Mouse (Mus musculus): Measurements from ENCODE around the gene Fbxw21. TPM values are rescaled to one million over a fixed set of nuclear protein-coding genes. Genes with fewer than 3 reads are reported as not detected.

The Fbxw21 gene
- polyA plus RNA-seq, 1 experiment, result not detected

- TF ChIP-seq REST (IDR thresholded peaks at IDR 0.05; ENCODE audit: insufficient read depth, insufficient read length) (no peak), MYOD1 (IDR thresholded peaks at IDR 0.05; ENCODE audit: control insufficient read depth in 1 of 3, insufficient read length in 2 of 3, low read depth in 2 of 3) (no peak), MYOG (IDR thresholded peaks at IDR 0.05; ENCODE audit: control insufficient read depth in 1 of 3, insufficient read depth in 1 of 3, insufficient read length in 2 of 3, low read depth in 2 of 3) (no peak), POLR2A (IDR thresholded peaks at IDR 0.05; ENCODE audit: insufficient read length, low read depth) (no peak)
- H3K79me2 ChIP-seq (ENCODE audit: control insufficient read depth, insufficient read depth), result no peaks in the 10 kb centered on the region
- no peaks in the 10 kb centered on the region for H3K36me3 ChIP-seq (ENCODE audit: control insufficient read depth, insufficient read depth)
- H3K4me3 ChIP-seq, result no peak overlapping the region
- H3ac ChIP-seq (ENCODE audit: control insufficient read depth, insufficient read length), result no peak overlapping the region
- H3K4me2 ChIP-seq (ENCODE audit: low read depth), result no peak overlapping the region
- no peaks in the 10 kb centered on the region for H3K27me3 ChIP-seq (ENCODE audit: control insufficient read depth, insufficient read depth, insufficient read length)
Observed at GRCm38 (mm10) chr9:109102541-109102940, 59.3 kb downstream of the Fbxw21 start.

- H3K36me3 ChIP-seq (ENCODE audit: control insufficient read depth, insufficient read depth), result no peaks in the 10 kb centered on the region
- no peaks in the 10 kb centered on the region for H3K79me2 ChIP-seq (ENCODE audit: control insufficient read depth, insufficient read depth)
- H3K4me3 ChIP-seq, result no peak overlapping the region
- H3ac ChIP-seq (ENCODE audit: control insufficient read depth, insufficient read length), result no peak overlapping the region
- H3K4me2 ChIP-seq (ENCODE audit: low read depth), result no peak overlapping the region
- TF ChIP-seq MYOG (IDR thresholded peaks at IDR 0.05; ENCODE audit: control insufficient read depth in 1 of 3, insufficient read depth in 1 of 3, insufficient read length in 2 of 3, low read depth in 2 of 3), result no peak
- TF ChIP-seq E2F4 (IDR thresholded peaks at IDR 0.05; ENCODE audit: insufficient read depth), result no peak
- no peak for TF ChIP-seq MAX (IDR thresholded peaks at IDR 0.05; ENCODE audit: low read depth)
- H3K27me3 ChIP-seq (ENCODE audit: control insufficient read depth, insufficient read depth, insufficient read length), result no peaks in the 10 kb centered on the region
Observed at GRCm38 (mm10) chr9:109101933-109102445, 59.9 kb downstream of the Fbxw21 start.

GRCm38 (mm10) chr9:109100307-109100928 lies 61.4 kb downstream of the Fbxw21 start:
- Histone ChIP-seq H3K4me3 (no peak overlapping the region), H3K4me2 (ENCODE audit: low read depth) (no peak overlapping the region), H3K27me3 (ENCODE audit: control insufficient read depth, insufficient read depth, insufficient read length) (no peaks in the 10 kb centered on the region), H3K36me3 (ENCODE audit: control insufficient read depth, insufficient read depth) (no peaks in the 10 kb centered on the region), H3K79me2 (ENCODE audit: control insufficient read depth, insufficient read depth) (no peaks in the 10 kb centered on the region), H3ac (ENCODE audit: control insufficient read depth, insufficient read length) (no peak overlapping the region)
- TF ChIP-seq MYOD1 (IDR thresholded peaks at IDR 0.05; ENCODE audit: control insufficient read depth in 1 of 3, insufficient read length in 2 of 3, low read depth in 2 of 3), result no peak
- TF ChIP-seq REST (IDR thresholded peaks at IDR 0.05; ENCODE audit: insufficient read depth, insufficient read length), result no peak
- no peak for TF ChIP-seq SRF (IDR thresholded peaks at IDR 0.05; ENCODE audit: control insufficient read depth, insufficient read length, low read depth)
- no peak for TF ChIP-seq MAX (IDR thresholded peaks at IDR 0.05; ENCODE audit: low read depth)
- no peak for TF ChIP-seq USF1 (IDR thresholded peaks at IDR 0.05; ENCODE audit: low read depth)
- TF ChIP-seq MYOG (IDR thresholded peaks at IDR 0.05; ENCODE audit: control insufficient read depth in 1 of 3, insufficient read depth in 1 of 3, insufficient read length in 2 of 3, low read depth in 2 of 3), result no peak
- TF ChIP-seq POLR2A (IDR thresholded peaks at IDR 0.05; ENCODE audit: insufficient read length, low read depth), result no peak
- TF ChIP-seq CEBPB (IDR thresholded peaks at IDR 0.05; ENCODE audit: insufficient read depth, poor library complexity, severe bottlenecking), result no peak
- TF ChIP-seq TCF12 (IDR thresholded peaks at IDR 0.05; ENCODE audit: insufficient read depth, poor library complexity, severe bottlenecking), result no peak
- TF ChIP-seq TCF3 (IDR thresholded peaks at IDR 0.05; ENCODE audit: insufficient read length, low read depth), result no peak
- no peak for TF ChIP-seq POLR2AphosphoS2 (IDR thresholded peaks at IDR 0.05; ENCODE audit: insufficient read length, low read depth)
- TF ChIP-seq E2F4 (IDR thresholded peaks at IDR 0.05; ENCODE audit: insufficient read depth), result no peak

- TF ChIP-seq REST (IDR thresholded peaks at IDR 0.05; ENCODE audit: insufficient read depth, insufficient read length) (no peak), E2F4 (IDR thresholded peaks at IDR 0.05; ENCODE audit: insufficient read depth) (no peak), POLR2AphosphoS2 (IDR thresholded peaks at IDR 0.05; ENCODE audit: insufficient read length, low read depth) (no peak)
- Histone ChIP-seq H3ac (ENCODE audit: control insufficient read depth, insufficient read length) (no peak overlapping the region), H3K36me3 (ENCODE audit: control insufficient read depth, insufficient read depth) (no peaks in the 10 kb centered on the region), H3K79me2 (ENCODE audit: control insufficient read depth, insufficient read depth) (no peaks in the 10 kb centered on the region), H3K4me3 (no peak overlapping the region), H3K27me3 (ENCODE audit: control insufficient read depth, insufficient read depth, insufficient read length) (no peaks in the 10 kb centered on the region), H3K4me2 (ENCODE audit: low read depth) (peak overlapping the region; percentile 50)
Observed at GRCm38 (mm10) chr9:109098969-109099368, 62.9 kb downstream of the Fbxw21 start.

- no peak overlapping the region for H3ac ChIP-seq (ENCODE audit: control insufficient read depth, insufficient read length)
- H3K4me3 ChIP-seq, result no peak overlapping the region
- TF ChIP-seq MYOD1 (IDR thresholded peaks at IDR 0.05; ENCODE audit: control insufficient read depth in 1 of 3, insufficient read length in 2 of 3, low read depth in 2 of 3) (no peak), MYOG (IDR thresholded peaks at IDR 0.05; ENCODE audit: control insufficient read depth in 1 of 3, insufficient read depth in 1 of 3, insufficient read length in 2 of 3, low read depth in 2 of 3) (no peak), USF1 (IDR thresholded peaks at IDR 0.05; ENCODE audit: low read depth) (no peak), POLR2A (IDR thresholded peaks at IDR 0.05; ENCODE audit: insufficient read length, low read depth) (no peak)
- no peaks in the 10 kb centered on the region for H3K36me3 ChIP-seq (ENCODE audit: control insufficient read depth, insufficient read depth)
- H3K27me3 ChIP-seq (ENCODE audit: control insufficient read depth, insufficient read depth, insufficient read length), result no peaks in the 10 kb centered on the region
- H3K79me2 ChIP-seq (ENCODE audit: control insufficient read depth, insufficient read depth), result no peaks in the 10 kb centered on the region
- peak overlapping the region; percentile 50 for H3K4me2 ChIP-seq (ENCODE audit: low read depth)
Observed at GRCm38 (mm10) chr9:109098366-109098765, 63.5 kb downstream of the Fbxw21 start.

All from myocyte (in vitro differentiated cells).